Mouse (Mus musculus) spleen, postnatal 4 days (tissue): Measurements from ENCODE around the gene Dmac2.
A peak's percentile ranks its signal among the peaks of the same experiment; 100 is the strongest.

ENCODE experiments used
- DNase-seq, 2 experiments: peaks; one replicate each; pipeline ENCODE4 v3.0.0; 2022; ENCODE audit warnings: low spot score in 2 of 2

Gene Dmac2

GRCm38 (mm10) chr7:25615706-25616011, 3.6 kb upstream of the Dmac2 start, which contains the start of gene Erich4:
Gene Erich4 (minus strand): TSS chr7:25615892.
- peak; percentile 12 to 60 for DNase-seq

- DNase-seq, result peak in 1 of 2 experiments; percentile 7
These were observed 1.6 kb upstream of the Dmac2 start for GRCm38 (mm10) chr7:25617376-25618160.

GRCm38 (mm10) chr7:25619722-25619991, 443 bp downstream of the Dmac2 start:
- peak in 1 of 2 experiments; percentile 50 for DNase-seq

GRCm38 (mm10) chr7:25620101-25620500, 887 bp downstream of the Dmac2 start:
- DNase-seq, result peak in 1 of 2 experiments; percentile 52

GRCm38 (mm10) chr7:25620751-25621150, 1.5 kb downstream of the Dmac2 start:
- no peak for DNase-seq

- no peak for DNase-seq
These were observed 4.7 kb downstream of the Dmac2 start for GRCm38 (mm10) chr7:25623857-25624370.

GRCm38 (mm10) chr7:25624851-25625250, 5.6 kb downstream of the Dmac2 start:
- DNase-seq, result no peak

GRCm38 (mm10) chr7:25625594-25626250, 6.5 kb downstream of the Dmac2 start:
- DNase-seq, result peak; percentile 60 to 80

GRCm38 (mm10) chr7:25626509-25627430, 7.6 kb downstream of the Dmac2 start, which contains the start of gene B3gnt8:
Gene B3gnt8 (plus strand): TSS chr7:25626654.
- no peak for DNase-seq

GRCm38 (mm10) chr7:25627431-25628322, 8.5 kb downstream of the Dmac2 start:
- peak; percentile 67 to 85 for DNase-seq

GRCm38 (mm10) chr7:25628323-25628620, 9.1 kb downstream of the Dmac2 start:
- no peak for DNase-seq

- DNase-seq, result no peak
These were observed 13.5 kb downstream of the Dmac2 start for GRCm38 (mm10) chr7:25632679-25633078.

- peak; percentile 68 to 78 for DNase-seq
These were observed 17.2 kb downstream of the Dmac2 start for GRCm38 (mm10) chr7:25636373-25636772.

GRCm38 (mm10) chr7:25637099-25637498, 17.9 kb downstream of the Dmac2 start:
- no peak for DNase-seq

- DNase-seq, result no peak
These were observed 20.5 kb downstream of the Dmac2 start for GRCm38 (mm10) chr7:25639754-25640153.

GRCm38 (mm10) chr7:25644136-25644535, 24.9 kb downstream of the Dmac2 start:
- DNase-seq, result no peak

- no peak for DNase-seq
These were observed 25.4 kb downstream of the Dmac2 start for GRCm38 (mm10) chr7:25644631-25645030.

- DNase-seq, result no peak
These were observed 25.9 kb downstream of the Dmac2 start for GRCm38 (mm10) chr7:25645074-25645473.

- DNase-seq, result peak in 1 of 2 experiments; percentile 58
These were observed 28.4 kb downstream of the Dmac2 start for GRCm38 (mm10) chr7:25647574-25648123.

- no peak for DNase-seq
These were observed 30.6 kb downstream of the Dmac2 start for GRCm38 (mm10) chr7:25649839-25650238.

GRCm38 (mm10) chr7:25651281-25651680, 32.1 kb downstream of the Dmac2 start:
- DNase-seq, result peak; percentile 51 to 74
